26 mouse cellular contexts compared by ENCODE assay signal in genomic region chr17:44270043-44270442, GRCm38 (mm10).
"Had no signal": no experiment of that assay in that cellular context is flagged by ENCODE, and none has a peak within 500 bp of the region (broad histone marks: within the 10 kb centered on the region; RNA-seq: fewer than 3 reads in every experiment).

No protein-coding gene starts in this region.

- H3K27ac ChIP-seq: heart, embryonic 10.5 days; heart, embryonic 13.5 days; heart, embryonic 15.5 days; hindbrain, embryonic 13.5 days; hindbrain, embryonic 15.5 days; hindbrain, postnatal 0 days; kidney, embryonic 15.5 days; kidney, postnatal 0 days; limb, embryonic 13.5 days; limb, embryonic 15.5 days; liver, embryonic 12.5 days had no signal

- H3K4me3 ChIP-seq: heart, embryonic 10.5 days; heart, embryonic 13.5 days; heart, embryonic 15.5 days; hindbrain, embryonic 13.5 days; hindbrain, embryonic 15.5 days; kidney, embryonic 15.5 days; limb, embryonic 13.5 days; limb, embryonic 15.5 days; liver, embryonic 12.5 days had no signal

- ATAC-seq: forebrain, postnatal 0 days; hindbrain, postnatal 0 days; intestine, embryonic 16.5 days; liver, embryonic 12.5 days had no signal

- DNase-seq: forebrain, postnatal 0 days; gastrocnemius, postnatal 10 days; gastrocnemius, postnatal 25 days; heart, adult 18-20 months; heart, postnatal 14 days; heart, postnatal 36 days; kidney, adult 11 months; kidney, adult 2 months; kidney, adult 9 months; kidney, postnatal 14 days; kidney, postnatal 36 days; layer of hippocampus, adult 9-11 months; layer of hippocampus, postnatal 36 days; left cerebral cortex, postnatal 4 days had no signal
